Mouse (Mus musculus) stomach, postnatal 0 days (tissue): Measurements from ENCODE around the gene Fam189a2. TPM values are rescaled to one million over a fixed set of nuclear protein-coding genes. Genes with fewer than 3 reads are reported as not detected.

Experiments used
- ATAC-seq: fragments of 200-750 bp; cut with Nextera tagmentation; 2 replicates; pipeline ENCODE4 v1.8.0; 2017; ENCODE audit not compliant: low FRiP score, low TSS enrichment
- DNase-seq: peaks from one replicate; pipeline ENCODE4 v3.0.0-alpha.2; 2016; ENCODE audit warnings: low spot score
- H3K27ac ChIP-seq: fragments of 300-500 bp; sonication (generic); replicated peaks from 2 replicates; pipeline ENCODE4 v1.5.1; 2014; ENCODE audit warnings: mild to moderate bottlenecking, control low read depth
- H3K27me3 ChIP-seq: fragments of 300-500 bp; sonication (generic); 2 replicates; pipeline ENCODE4 v1.6.1; 2014; ENCODE audit warnings: low read length; ENCODE audit not compliant: control insufficient read depth, insufficient read depth
- H3K36me3 ChIP-seq: fragments of 300-500 bp; sonication (generic); 2 replicates; pipeline ENCODE4 v1.6.1; 2014; ENCODE audit warnings: low read length, mixed read lengths; ENCODE audit not compliant: control insufficient read depth, insufficient read depth
- H3K4me1 ChIP-seq: fragments of 300-500 bp; sonication (generic); replicated peaks from 2 replicates; pipeline ENCODE4 v1.6.1; 2014; ENCODE audit warnings: antibody characterized with exemption; ENCODE audit not compliant: control insufficient read depth, insufficient read depth
- H3K4me2 ChIP-seq: fragments of 300-500 bp; sonication (generic); replicated peaks from 2 replicates; pipeline ENCODE4 v1.6.1; 2014; ENCODE audit warnings: low read depth, mild to moderate bottlenecking, control low read depth, moderate library complexity
- H3K4me3 ChIP-seq: fragments of 300-500 bp; sonication (generic); 2 replicates; pipeline ENCODE4 v1.5.1; 2014; ENCODE audit warnings: low read depth, low read length, control low read depth
- H3K9ac ChIP-seq: fragments of 300-500 bp; sonication (generic); 2 replicates; pipeline ENCODE4 v1.6.1; 2014; ENCODE audit warnings: mild to moderate bottlenecking, low read length, control low read depth, mixed read lengths
- H3K9me3 ChIP-seq: fragments of 300-500 bp; sonication (generic); 2 replicates; pipeline ENCODE4 v1.6.1; 2016; ENCODE audit warnings: low read length; ENCODE audit not compliant: control insufficient read depth
- CTCF ChIP-seq: IDR thresholded peaks from 2 replicates; pipeline ENCODE4 v1.5.1; 2016; ENCODE audit warnings: antibody characterized with exemption, low read depth, mild to moderate bottlenecking, moderate library complexity
- EP300 ChIP-seq: optimal IDR thresholded peaks from 2 replicates; pipeline ENCODE3; 2016; ENCODE audit warnings: antibody characterized with exemption
- WGBS: fragments of 180-500 bp; shearing (Covaris S2); extraction: QIAGEN DNeasy Blood & Tissue Kit; methylation state at CpG from one replicate; pipeline ENCODE4 v1.1.7; 2014; 5-methylcytosine and 5-hydroxymethylcytosine counted together
- polyA plus RNA-seq: library from polyadenylated mRNA; unstranded; fragments of >200 nt; fragmentation: Nextera tagmentation; extraction: Ambion mirVana; gene quantifications from 2 replicates; pipeline ENCODE4 v1.2.1, GENCODE M21; 2015

Gene Fam189a2
- polyA plus RNA-seq, 1 experiment from 2014 or later: 0.75 TPM

DNA sequence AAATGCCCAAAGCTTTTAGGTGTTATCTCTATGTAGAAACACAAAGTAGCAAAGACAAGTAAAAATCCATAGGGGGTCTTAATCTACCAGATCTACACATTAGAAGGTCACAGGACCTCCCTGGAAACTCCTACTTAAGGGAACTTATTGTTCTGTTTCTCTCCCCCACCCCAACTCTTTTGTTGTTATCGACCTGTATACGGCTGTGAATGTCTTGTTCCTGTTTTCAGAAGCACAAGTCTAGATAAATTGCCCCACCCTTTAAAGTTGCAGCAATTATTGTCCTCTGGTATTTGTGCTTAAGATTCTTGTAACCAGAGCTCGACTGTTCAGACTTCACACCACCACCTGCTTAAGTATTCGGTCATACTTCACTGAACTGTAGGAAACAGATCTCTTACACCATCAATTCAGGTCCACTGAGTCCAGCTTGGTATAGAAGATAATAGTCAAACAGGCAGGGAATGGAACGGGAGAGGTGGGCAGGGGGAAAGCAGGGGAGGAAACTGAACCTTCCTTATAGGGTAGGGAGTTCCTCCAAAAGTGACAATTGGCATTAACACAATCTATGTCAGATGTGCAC is 1.9 kb upstream of the Fam189a2 start:
- Histone ChIP-seq H3K4me1 (no peaks in the 10 kb centered on the region), H3K27ac (no peak overlapping the region), H3K27me3 (no peaks in the 10 kb centered on the region), H3K9me3 (no peaks in the 10 kb centered on the region), H3K4me3 (no peak overlapping the region), H3K36me3 (no peaks in the 10 kb centered on the region), H3K9ac (no peak overlapping the region), H3K4me2 (no peak overlapping the region)
- DNase-seq (no peak), ATAC-seq (no peak)
- TF ChIP-seq CTCF (no peak), EP300 (no peak)
- 45% methylated on average over 5 of the region's 5 CpGs for WGBS

DNA sequence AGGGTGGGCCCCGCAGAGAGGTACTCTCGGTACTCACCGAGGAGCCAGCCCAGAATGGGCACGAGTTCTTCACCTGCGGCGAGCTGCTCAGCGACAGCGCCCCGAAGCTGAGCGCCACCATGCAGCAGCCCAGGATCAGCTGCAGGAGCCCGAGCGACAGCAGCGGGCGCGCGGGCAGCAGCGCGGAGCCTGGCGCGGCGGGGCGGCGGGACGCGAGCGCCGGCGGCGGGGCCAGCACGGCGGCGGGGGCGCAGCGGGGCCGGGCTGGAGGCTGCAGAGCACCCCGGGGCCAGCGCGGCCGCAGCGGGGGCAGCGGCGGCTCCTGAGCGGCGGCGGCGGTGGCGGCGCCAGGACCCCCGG is 328 bp downstream of the Fam189a2 start:
- WGBS: 1% methylated on average over 25 of the region's 49 CpGs
- Histone ChIP-seq H3K27ac (peak overlapping the region; percentile 30; the same call in 1 of the 2 replicates), H3K9ac (peak overlapping the region; percentile 70), H3K4me2 (peak overlapping the region; percentile 92), H3K4me1 (no peaks in the 10 kb centered on the region), H3K4me3 (peak overlapping the region; percentile 53), H3K27me3 (no peaks in the 10 kb centered on the region), H3K9me3 (no peaks in the 10 kb centered on the region), H3K36me3 (no peaks in the 10 kb centered on the region)
- no peak for TF ChIP-seq EP300
- TF ChIP-seq CTCF: peak; percentile 18; the same call in 1 of the 2 replicates
- ATAC-seq (peak; percentile 68), DNase-seq (peak; percentile 48)

DNA sequence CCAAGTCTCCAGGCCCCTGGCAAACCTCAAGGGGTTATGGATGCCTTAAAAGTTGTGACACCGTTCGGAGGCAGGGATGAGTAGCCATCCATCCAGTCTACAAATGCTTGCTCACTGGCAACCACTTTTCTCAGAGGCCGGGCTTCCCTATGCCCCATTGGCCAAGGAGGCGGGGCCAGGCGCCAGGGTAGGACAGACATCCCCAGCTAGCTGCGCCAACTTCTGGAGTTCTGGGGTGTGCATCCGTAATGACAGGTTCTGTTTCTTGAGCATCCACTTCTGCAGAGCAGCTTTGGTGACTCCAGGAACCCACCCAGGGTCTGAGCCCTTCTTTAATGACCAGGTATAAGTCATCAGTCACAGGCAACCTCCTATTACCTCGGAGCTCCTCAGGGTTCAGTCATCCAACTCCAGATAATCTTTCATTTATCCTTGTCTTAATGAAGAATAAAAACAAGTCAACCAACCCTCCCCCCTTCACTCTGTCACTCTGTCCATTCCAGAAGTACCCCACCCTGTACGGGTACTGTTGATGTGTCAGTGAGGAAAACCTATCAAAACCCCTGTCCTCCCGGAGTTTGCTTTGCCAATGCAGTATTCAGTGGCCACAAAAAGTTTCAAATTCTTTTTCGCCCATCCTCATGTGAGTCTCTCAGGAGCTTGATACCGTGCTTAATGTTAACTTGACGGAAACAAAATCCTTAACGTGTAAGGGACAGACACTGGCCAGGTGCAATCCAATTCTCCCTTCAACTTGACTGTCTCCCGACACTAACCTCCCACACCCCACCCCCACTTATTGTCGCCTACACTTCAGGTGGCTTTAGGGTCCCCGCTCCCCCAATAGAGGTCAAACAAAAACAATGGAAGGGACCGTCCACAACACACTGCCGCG is 956 bp downstream of the Fam189a2 start:
- peak overlapping the region; percentile 53 for H3K4me3 ChIP-seq
- H3K4me1 ChIP-seq: no peaks in the 10 kb centered on the region
- ATAC-seq (peak; percentile 31; the same call in 1 of the 2 replicates), DNase-seq (peak; percentile 40)
- WGBS: 18% methylated on average over 20 of the region's 20 CpGs
- no peaks in the 10 kb centered on the region for H3K36me3 ChIP-seq
- peak overlapping the region; percentile 70 for H3K9ac ChIP-seq
- TF ChIP-seq CTCF: no peak
- no peak for TF ChIP-seq EP300
- no peaks in the 10 kb centered on the region for H3K9me3 ChIP-seq
- no peaks in the 10 kb centered on the region for H3K27me3 ChIP-seq
- H3K4me2 ChIP-seq: peak overlapping the region; percentile 92
- H3K27ac ChIP-seq: no peak overlapping the region

DNA sequence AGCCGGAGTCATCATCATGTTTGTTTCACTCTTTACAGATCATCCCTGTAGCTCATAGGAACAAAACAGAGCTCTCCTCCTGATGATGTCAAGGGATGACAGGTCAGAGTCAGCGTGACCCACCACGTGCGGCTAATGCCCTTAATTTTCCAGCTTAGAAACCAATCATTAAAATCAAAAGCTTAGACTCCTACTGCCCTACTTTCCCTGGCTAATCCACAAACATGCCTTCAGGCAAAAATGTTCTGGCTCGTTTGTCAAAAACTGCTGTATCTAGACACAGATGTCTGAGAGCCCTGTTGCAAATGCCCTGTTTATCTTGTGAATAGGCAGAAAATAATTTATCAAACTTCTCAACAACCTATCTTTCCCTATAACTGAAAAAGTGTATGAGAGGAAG is 4.9 kb downstream of the Fam189a2 start:
- Histone ChIP-seq H3K4me1 (no peaks in the 10 kb centered on the region), H3K36me3 (no peaks in the 10 kb centered on the region), H3K9me3 (no peaks in the 10 kb centered on the region), H3K27ac (no peak overlapping the region), H3K9ac (no peak overlapping the region), H3K27me3 (no peaks in the 10 kb centered on the region), H3K4me2 (no peak overlapping the region), H3K4me3 (no peak overlapping the region)
- TF ChIP-seq CTCF (no peak), EP300 (no peak)
- no peak for DNase-seq
- ATAC-seq: no peak
- 60% methylated on average over 5 of the region's 5 CpGs for WGBS

DNA sequence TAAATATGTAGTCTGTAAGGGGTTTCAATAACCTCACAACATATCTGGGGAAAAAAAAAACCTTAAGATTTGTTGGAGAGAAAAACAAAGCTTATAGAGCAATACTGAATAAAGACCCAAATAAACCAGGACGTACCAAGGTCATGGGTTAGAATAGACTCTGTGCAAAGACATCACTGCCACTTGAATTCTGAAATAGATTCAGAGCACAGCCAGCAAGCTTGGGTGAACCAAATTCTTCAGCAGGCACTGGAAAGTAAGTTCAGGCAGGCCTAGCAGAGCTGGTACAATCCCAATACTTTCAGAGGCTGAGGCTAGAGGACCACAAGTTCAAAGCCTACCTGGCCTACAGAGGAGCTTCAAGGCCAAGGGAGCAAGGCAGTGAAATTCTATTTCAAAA is 6.2 kb downstream of the Fam189a2 start:
- H3K36me3 ChIP-seq: no peaks in the 10 kb centered on the region

DNA sequence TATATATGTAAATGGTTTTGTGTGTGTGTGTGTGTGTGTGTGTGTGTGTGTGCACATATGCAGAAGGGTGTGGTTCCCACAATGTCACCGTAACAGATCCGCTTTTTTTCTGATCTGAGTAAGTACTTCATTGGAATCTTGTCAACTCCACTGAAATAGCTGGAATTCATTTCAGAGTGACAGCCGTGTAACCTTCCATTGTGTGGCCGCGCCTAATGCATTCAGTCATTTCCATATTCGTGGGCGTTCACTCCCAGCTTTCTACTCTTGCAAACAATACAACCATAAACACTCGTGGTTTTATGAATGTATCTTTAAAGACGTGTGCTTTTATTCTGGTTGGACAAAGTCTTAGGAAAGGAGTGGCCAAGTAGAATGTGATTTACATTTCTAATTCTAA is 6.7 kb downstream of the Fam189a2 start:
- Histone ChIP-seq H3K4me3 (no peak overlapping the region), H3K27ac (no peak overlapping the region), H3K4me1 (no peaks in the 10 kb centered on the region), H3K9ac (no peak overlapping the region), H3K9me3 (no peaks in the 10 kb centered on the region), H3K27me3 (no peaks in the 10 kb centered on the region), H3K4me2 (no peak overlapping the region), H3K36me3 (no peaks in the 10 kb centered on the region)
- DNase-seq (no peak), ATAC-seq (no peak)
- 52% methylated on average over 9 of the region's 9 CpGs for WGBS
- TF ChIP-seq EP300 (no peak), CTCF (no peak)

More for the DNA sequence above, 6.2 kb downstream of the Fam189a2 start:
- no peaks in the 10 kb centered on the region for H3K4me1 ChIP-seq
- H3K9me3 ChIP-seq: no peaks in the 10 kb centered on the region
- H3K4me2 ChIP-seq: no peak overlapping the region
- no peak for ATAC-seq
- TF ChIP-seq CTCF (no peak), EP300 (no peak)
- DNase-seq: no peak
- H3K27me3 ChIP-seq: no peaks in the 10 kb centered on the region
- 87% methylated on average over 1 of the region's 1 CpGs for WGBS
- no peak overlapping the region for H3K9ac ChIP-seq
- H3K27ac ChIP-seq: no peak overlapping the region
- no peak overlapping the region for H3K4me3 ChIP-seq
